Mouse (Mus musculus) forebrain, embryonic 14.5 days (tissue): ENCODE data around the gene Apba1. TPM values are rescaled to one million over a fixed set of nuclear protein-coding genes. Genes with fewer than 3 reads are reported as not detected.

Experiments
- ATAC-seq: fragments of 200-750 bp; cut with Nextera tagmentation; 2 replicates; pipeline ENCODE4 v1.8.0; 2017; ENCODE audit warnings: mild to moderate bottlenecking, moderate library complexity
- DNase-seq: peaks from one replicate; pipeline ENCODE4 v3.0.0-alpha.2; 2015; ENCODE audit warnings: low spot score
- H3K27ac ChIP-seq: fragments of 300-500 bp; sonication (generic); 2 replicates; pipeline ENCODE4 v1.5.1; 2014; ENCODE audit warnings: low read depth, mild to moderate bottlenecking, control low read depth, low read length, moderate library complexity
- H3K27me3 ChIP-seq: fragments of 300-500 bp; sonication (generic); replicated peaks from 2 replicates; pipeline ENCODE4 v1.6.1; 2014; ENCODE audit warnings: low read length, control low read depth, mixed read lengths; ENCODE audit not compliant: control insufficient read depth, insufficient read depth
- H3K36me3 ChIP-seq: fragments of 300-500 bp; sonication (generic); 2 replicates; pipeline ENCODE4 v1.6.1; 2014; ENCODE audit warnings: low read length, control low read depth; ENCODE audit not compliant: control insufficient read depth, insufficient read depth
- H3K4me1 ChIP-seq: fragments of 300-500 bp; sonication (generic); 2 replicates; pipeline ENCODE4 v1.6.1; 2014; ENCODE audit warnings: antibody characterized with exemption, low read length, control low read depth; ENCODE audit not compliant: control insufficient read depth, insufficient read depth
- H3K4me2 ChIP-seq: fragments of 300-500 bp; sonication (generic); 2 replicates; pipeline ENCODE4 v1.6.1; 2014; ENCODE audit warnings: mild to moderate bottlenecking, control low read depth, low read length
- H3K4me3 ChIP-seq: fragments of 300-500 bp; sonication (generic); 2 replicates; pipeline ENCODE4 v1.5.1; 2014; ENCODE audit warnings: low read depth, low read length, control low read depth
- H3K9ac ChIP-seq: fragments of 300-500 bp; sonication (generic); 2 replicates; pipeline ENCODE4 v1.6.1; 2014; ENCODE audit warnings: mild to moderate bottlenecking, low read length, control low read depth, moderate library complexity
- H3K9me3 ChIP-seq: fragments of 300-500 bp; sonication (generic); replicated peaks from 2 replicates; pipeline ENCODE4 v1.6.1; 2016; ENCODE audit warnings: low read length, control low read depth, mixed read lengths; ENCODE audit not compliant: control insufficient read depth
- WGBS: fragments of 180-500 bp; shearing (Covaris S2); extraction: QIAGEN DNeasy Blood & Tissue Kit; methylation state at CpG from one replicate; pipeline ENCODE4 v1.1.7; 2014; 5-methylcytosine and 5-hydroxymethylcytosine counted together
- polyA plus RNA-seq: library from polyadenylated mRNA; unstranded; fragments of >200 nt; fragmentation: Nextera tagmentation; extraction: Ambion mirVana; gene quantifications from 2 replicates; pipeline ENCODE4 v1.2.1, GENCODE M21; 2014

Apba1 gene
- polyA plus RNA-seq, 1 experiment from 2014 or later, result 5.1 TPM

- H3K36me3 ChIP-seq, result no peaks in the 10 kb centered on the region
- no peak for DNase-seq
- 81% methylated on average over 3 of the region's 3 CpGs for WGBS
- H3K27ac ChIP-seq, result no peak overlapping the region
- H3K9ac ChIP-seq, result no peak overlapping the region
- H3K4me3 ChIP-seq, result no peak overlapping the region
- H3K9me3 ChIP-seq, result no peaks in the 10 kb centered on the region
- H3K27me3 ChIP-seq, result no peaks in the 10 kb centered on the region
- ATAC-seq, result no peak
- H3K4me2 ChIP-seq, result no peak overlapping the region
- H3K4me1 ChIP-seq, result 0 out of 2 replicates have a peak, but pooled peaks cover 2% of the 10 kb centered on the region
Observed at GRCm38 (mm10) chr19:23794491-23794890, 35.8 kb downstream of the Apba1 start.

- ATAC-seq (peak; percentile 12; the same call in 1 of the 2 replicates), DNase-seq (peak; percentile 31)
- no peak overlapping the region for H3K9ac ChIP-seq
- no peaks in the 10 kb centered on the region for H3K9me3 ChIP-seq
- no peak overlapping the region for H3K4me3 ChIP-seq
- H3K36me3 ChIP-seq, result no peaks in the 10 kb centered on the region
- WGBS, result 48% methylated on average over 4 of the region's 4 CpGs
- 0 out of 2 replicates have a peak, but pooled peaks cover 2% of the 10 kb centered on the region for H3K4me1 ChIP-seq
- H3K27ac ChIP-seq, result no peak overlapping the region
- H3K27me3 ChIP-seq, result no peaks in the 10 kb centered on the region
- H3K4me2 ChIP-seq, result no peak overlapping the region
Observed at GRCm38 (mm10) chr19:23795156-23795555, 36.5 kb downstream of the Apba1 start.

- H3K27ac ChIP-seq, result no peak overlapping the region
- no peaks in the 10 kb centered on the region for H3K4me1 ChIP-seq
- no peak overlapping the region for H3K4me2 ChIP-seq
- no peaks in the 10 kb centered on the region for H3K9me3 ChIP-seq
- no peak overlapping the region for H3K9ac ChIP-seq
- no peaks in the 10 kb centered on the region for H3K36me3 ChIP-seq
- H3K27me3 ChIP-seq, result no peaks in the 10 kb centered on the region
- no peak for ATAC-seq
- DNase-seq, result no peak
- WGBS, result 55% methylated on average over 1 of the region's 1 CpGs
- H3K4me3 ChIP-seq, result no peak overlapping the region
Observed at GRCm38 (mm10) chr19:23801174-23801573, 42.5 kb downstream of the Apba1 start.

DNA sequence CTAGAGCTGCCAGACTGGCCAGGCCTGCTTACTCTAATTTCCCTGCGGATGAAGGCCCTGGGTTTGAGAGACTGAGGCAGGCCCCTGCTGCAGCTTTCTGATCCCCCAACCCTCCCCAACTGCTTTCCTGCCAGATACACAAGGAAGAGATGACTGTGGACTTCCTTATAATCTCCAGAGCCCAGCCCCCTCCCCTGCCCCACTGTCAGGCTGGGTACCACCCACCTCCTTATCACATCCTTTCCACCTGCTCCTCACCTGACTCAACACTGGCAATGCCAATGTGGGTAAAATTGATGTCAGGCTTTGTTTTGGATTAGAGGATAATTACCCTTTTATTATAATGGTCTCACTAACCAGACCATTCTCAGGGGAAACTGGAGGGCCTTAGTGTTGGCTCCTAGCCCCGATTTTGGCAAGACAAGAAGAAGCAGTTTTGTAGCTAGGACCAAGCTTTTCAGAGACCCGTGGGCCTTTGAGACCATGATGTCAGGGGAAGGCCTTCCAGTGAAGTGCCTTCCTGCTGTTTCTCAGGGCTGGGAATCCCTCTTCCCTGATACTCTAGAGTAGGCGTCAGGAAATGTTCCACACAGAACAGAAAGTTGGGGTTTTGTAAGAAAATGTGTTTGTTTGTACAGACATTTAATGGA lies 44.7 kb downstream of the Apba1 start:
- DNase-seq, result no peak
- no peak overlapping the region for H3K9ac ChIP-seq
- H3K4me1 ChIP-seq, result no peaks in the 10 kb centered on the region
- H3K27me3 ChIP-seq, result no peaks in the 10 kb centered on the region
- no peaks in the 10 kb centered on the region for H3K9me3 ChIP-seq
- H3K36me3 ChIP-seq, result no peaks in the 10 kb centered on the region
- ATAC-seq, result no peak
- WGBS, result 57% methylated on average over 4 of the region's 4 CpGs
- no peak overlapping the region for H3K4me3 ChIP-seq
- no peak overlapping the region for H3K4me2 ChIP-seq
- H3K27ac ChIP-seq, result no peak overlapping the region

GRCm38 (mm10) chr19:23806796-23807195 lies 48.1 kb downstream of the Apba1 start:
- WGBS, result 52% methylated on average over 6 of the region's 6 CpGs
- DNase-seq, result no peak
- Histone ChIP-seq H3K36me3 (no peaks in the 10 kb centered on the region), H3K9ac (no peak overlapping the region), H3K27ac (no peak overlapping the region), H3K4me1 (no peaks in the 10 kb centered on the region), H3K9me3 (no peaks in the 10 kb centered on the region), H3K4me3 (no peak overlapping the region), H3K27me3 (no peaks in the 10 kb centered on the region), H3K4me2 (no peak overlapping the region)
- no peak for ATAC-seq

GRCm38 (mm10) chr19:23807371-23807770 lies 48.7 kb downstream of the Apba1 start:
- Histone ChIP-seq H3K9me3 (no peaks in the 10 kb centered on the region), H3K27ac (no peak overlapping the region), H3K4me2 (no peak overlapping the region), H3K9ac (no peak overlapping the region), H3K4me1 (no peaks in the 10 kb centered on the region), H3K27me3 (no peaks in the 10 kb centered on the region), H3K36me3 (no peaks in the 10 kb centered on the region), H3K4me3 (no peak overlapping the region)
- ATAC-seq, result no peak
- DNase-seq, result no peak
- WGBS, result 71% methylated on average over 8 of the region's 8 CpGs

DNA sequence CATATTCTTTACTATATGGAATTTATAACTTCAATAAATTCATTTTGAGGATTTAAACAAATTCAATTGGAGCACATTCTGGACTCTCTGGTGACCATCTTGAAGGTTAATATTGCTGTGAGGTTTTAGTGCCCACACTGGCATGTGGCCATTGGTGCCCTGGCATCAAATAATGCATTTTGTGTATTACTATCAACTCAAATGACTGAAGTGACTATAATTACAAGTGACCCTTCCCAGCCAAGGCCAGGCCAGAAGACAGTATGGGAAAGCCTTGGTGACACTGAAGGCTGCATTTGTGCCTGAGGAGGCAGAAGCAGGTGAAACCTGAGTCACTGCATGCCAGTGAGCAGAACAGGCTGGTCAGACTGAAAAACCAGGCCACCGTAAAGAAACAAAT lies 50.5 kb downstream of the Apba1 start:
- no peak for DNase-seq
- Histone ChIP-seq H3K4me1 (no peaks in the 10 kb centered on the region), H3K9ac (no peak overlapping the region), H3K36me3 (no peaks in the 10 kb centered on the region), H3K9me3 (no peaks in the 10 kb centered on the region), H3K4me2 (no peak overlapping the region), H3K27me3 (no peaks in the 10 kb centered on the region), H3K4me3 (no peak overlapping the region), H3K27ac (no peak overlapping the region)
- 90% methylated on average over 1 of the region's 1 CpGs for WGBS
- ATAC-seq, result no peak

- Histone ChIP-seq H3K27ac (no peak overlapping the region), H3K9ac (no peak overlapping the region), H3K27me3 (no peaks in the 10 kb centered on the region), H3K4me2 (no peak overlapping the region), H3K9me3 (no peaks in the 10 kb centered on the region), H3K36me3 (no peaks in the 10 kb centered on the region), H3K4me3 (no peak overlapping the region), H3K4me1 (no peaks in the 10 kb centered on the region)
- no peak for DNase-seq
- no peak for ATAC-seq
- 79% methylated on average over 5 of the region's 5 CpGs for WGBS
Observed at GRCm38 (mm10) chr19:23810512-23810911, 51.8 kb downstream of the Apba1 start.

- no peaks in the 10 kb centered on the region for H3K4me1 ChIP-seq
- H3K27ac ChIP-seq, result no peak overlapping the region
- no peaks in the 10 kb centered on the region for H3K27me3 ChIP-seq
- no peaks in the 10 kb centered on the region for H3K9me3 ChIP-seq
- H3K9ac ChIP-seq, result no peak overlapping the region
- WGBS, result 60% methylated on average over 5 of the region's 5 CpGs
- no peaks in the 10 kb centered on the region for H3K36me3 ChIP-seq
- no peak for ATAC-seq
- no peak overlapping the region for H3K4me2 ChIP-seq
- no peak for DNase-seq
- H3K4me3 ChIP-seq, result no peak overlapping the region
Observed at GRCm38 (mm10) chr19:23810976-23811375, 52.3 kb downstream of the Apba1 start.
